Mouse (Mus musculus) MEL (cell line): ENCODE measurements at regions not wholly inside any gene's neighbourhood (a gene's known extent, or its start where the extent isn't known, plus 50 kb on each side); places are given as distances from the start of the nearest gene placed in this dataset.

Source experiments
- DNase-seq: peaks from one replicate; pipeline ENCODE4 v3.0.0; 2011; ENCODE audit warnings: low read depth, low spot score
- H3K27ac ChIP-seq: 2 replicates; pipeline ENCODE4 v1.5.1; 2012; ENCODE audit warnings: low read depth, mild to moderate bottlenecking, control low read depth, low read length, moderate library complexity; ENCODE audit not compliant: control insufficient read depth
- H3K27me3 ChIP-seq, 2 experiments: fragments of 150-350 bp in 1 of 2; sonication (generic) in 1 of 2; 2 replicates each; pipeline ENCODE4 v1.6.1; 2012; ENCODE audit warnings: low read length in 2 of 2, mild to moderate bottlenecking in 2 of 2, improper control_type of control experiment in 1 of 2, moderate library complexity in 1 of 2; ENCODE audit not compliant: insufficient read depth in 2 of 2, control insufficient read depth in 1 of 2
- H3K36me3 ChIP-seq, 2 experiments: 2 replicates each; pipeline ENCODE4 v1.6.1; 2012 to 2014; ENCODE audit warnings: low read length in 2 of 2, improper control_type of control experiment in 1 of 2, inconsistent platforms in 1 of 2, mild to moderate bottlenecking in 1 of 2; ENCODE audit not compliant: insufficient read depth in 2 of 2, control insufficient read depth in 1 of 2
- H3K4me1 ChIP-seq, 2 experiments: fragments of 150-350 bp in 1 of 2; sonication (generic) in 1 of 2; 2 replicates each; pipeline ENCODE4 v1.6.1; 2012; ENCODE audit warnings: low read length in 2 of 2, improper control_type of control experiment in 1 of 2, mild to moderate bottlenecking in 1 of 2; ENCODE audit not compliant: insufficient read depth in 2 of 2, control insufficient read depth in 1 of 2
- H3K4me3 ChIP-seq, 2 experiments: fragments of 150-350 bp in 1 of 2; sonication (generic) in 1 of 2; 2 replicates each; pipeline ENCODE4 v1.5.1; 2012; ENCODE audit warnings: low read depth in 2 of 2, low read length in 2 of 2, mild to moderate bottlenecking in 2 of 2, moderate library complexity in 2 of 2, control low read depth in 1 of 2, improper control_type of control experiment in 1 of 2; ENCODE audit not compliant: control insufficient read depth in 1 of 2, insufficient read depth in 1 of 2
- H3K79me2 ChIP-seq: 2 replicates; pipeline ENCODE4 v1.6.1; 2012; ENCODE audit warnings: mild to moderate bottlenecking, low read length, moderate library complexity; ENCODE audit not compliant: control insufficient read depth, poor library complexity, insufficient read depth
- H3K9ac ChIP-seq: 2 replicates; pipeline ENCODE4 v1.6.1; 2012; ENCODE audit warnings: low read depth, mild to moderate bottlenecking, control low read depth, low read length, moderate library complexity; ENCODE audit not compliant: control insufficient read depth, poor library complexity, severe bottlenecking
- H3K9me3 ChIP-seq: fragments of 150-350 bp; sonication (generic); replicated peaks from 2 replicates; pipeline ENCODE4 v1.6.1; 2012; ENCODE audit warnings: mild to moderate bottlenecking, low read length, improper control_type of control experiment, moderate library complexity; ENCODE audit not compliant: insufficient read depth
- BHLHE40 ChIP-seq: IDR thresholded peaks from 2 replicates; pipeline ENCODE4 v1.6.1; 2012; ENCODE audit warnings: low read depth, mild to moderate bottlenecking, inconsistent platforms, low read length, improper control_type of control experiment, borderline replicate concordance
- E2F4 ChIP-seq: IDR thresholded peaks from 2 replicates; pipeline ENCODE4 v1.6.1; 2011; ENCODE audit warnings: low read depth, low read length, improper control_type of control experiment, borderline replicate concordance
- ELF1 ChIP-seq: IDR thresholded peaks from 2 replicates; pipeline ENCODE4 v1.6.1; 2014; ENCODE audit warnings: low read depth, mild to moderate bottlenecking, inconsistent platforms, low read length, improper control_type of control experiment, moderate library complexity
- GABPA ChIP-seq: IDR thresholded peaks from 2 replicates; pipeline ENCODE4 v1.6.1; 2012; ENCODE audit warnings: low read depth, mild to moderate bottlenecking, inconsistent platforms, low read length, improper control_type of control experiment, moderate library complexity
- GATA1 ChIP-seq: IDR thresholded peaks from 2 replicates; pipeline ENCODE4 v1.6.1; 2011; ENCODE audit warnings: low read depth, low read length, improper control_type of control experiment
- HCFC1 ChIP-seq: IDR thresholded peaks from 2 replicates; pipeline ENCODE4 v1.6.1; 2012; ENCODE audit warnings: low read depth, mild to moderate bottlenecking, inconsistent platforms, low read length, improper control_type of control experiment, moderate library complexity
- JUND ChIP-seq: IDR thresholded peaks from 2 replicates; pipeline ENCODE4 v1.6.1; 2011; ENCODE audit warnings: low read depth, mild to moderate bottlenecking, improper control_type of control experiment, low read length
- KAT2A ChIP-seq: conservative IDR thresholded peaks from 2 replicates; pipeline ENCODE4 v1.6.1; 2012; ENCODE audit warnings: low read depth, low read length, improper control_type of control experiment, inconsistent platforms
- MAFK ChIP-seq: IDR thresholded peaks from 2 replicates; pipeline ENCODE4 v1.6.1; 2011; ENCODE audit warnings: low read depth, mild to moderate bottlenecking, low read length, improper control_type of control experiment, borderline replicate concordance
- MAX ChIP-seq: IDR thresholded peaks from 2 replicates; pipeline ENCODE4 v1.6.1; 2011; ENCODE audit warnings: low read length, improper control_type of control experiment
- MEF2A ChIP-seq: IDR thresholded peaks from 2 replicates; pipeline ENCODE4 v1.6.1; 2014; ENCODE audit warnings: low read depth, mild to moderate bottlenecking, inconsistent platforms, low read length, improper control_type of control experiment; ENCODE audit not compliant: poor library complexity, insufficient replicate concordance, severe bottlenecking; ENCODE audit errors: extremely low read depth
- MYB ChIP-seq: IDR thresholded peaks from 2 replicates; pipeline ENCODE4 v1.6.1; 2011; ENCODE audit warnings: mild to moderate bottlenecking, low read depth, low read length, improper control_type of control experiment
- MYC ChIP-seq: IDR thresholded peaks from 2 replicates; pipeline ENCODE4 v1.6.1; 2011; ENCODE audit warnings: low read depth, mild to moderate bottlenecking, low read length, improper control_type of control experiment, moderate library complexity
- NRF1 ChIP-seq: IDR thresholded peaks from 2 replicates; pipeline ENCODE4 v1.6.1; 2014; ENCODE audit warnings: low read depth, mild to moderate bottlenecking, inconsistent platforms, low read length, improper control_type of control experiment, moderate library complexity; ENCODE audit not compliant: poor library complexity, insufficient read depth, severe bottlenecking
- POLR2A ChIP-seq, 2 experiments: IDR thresholded peaks; 2 replicates each; pipeline ENCODE4 v1.6.1; 2011 to 2012; ENCODE audit warnings: low read length in 2 of 2, mild to moderate bottlenecking in 2 of 2, control low read depth in 1 of 2, improper control_type of control experiment in 1 of 2, low read depth in 1 of 2, moderate library complexity in 1 of 2; ENCODE audit not compliant: control insufficient read depth in 1 of 2, insufficient read depth in 1 of 2, poor library complexity in 1 of 2
- POLR2AphosphoS2 ChIP-seq: IDR thresholded peaks from 2 replicates; pipeline ENCODE4 v1.6.1; 2011; ENCODE audit warnings: low read length, improper control_type of control experiment
- POLR2AphosphoS5 ChIP-seq: IDR thresholded peaks from 2 replicates; pipeline ENCODE4 v1.6.1; 2012; ENCODE audit warnings: low read depth, borderline replicate concordance, mild to moderate bottlenecking, inconsistent platforms, low read length, moderate library complexity, mixed read lengths
- RAD21 ChIP-seq: IDR thresholded peaks from 2 replicates; pipeline ENCODE4 v1.6.1; 2011; ENCODE audit warnings: mild to moderate bottlenecking, low read depth, low read length, improper control_type of control experiment
- RCOR1 ChIP-seq: IDR thresholded peaks from 2 replicates; pipeline ENCODE4 v1.6.1; 2012; ENCODE audit warnings: low read depth, mild to moderate bottlenecking, inconsistent platforms, low read length, improper control_type of control experiment
- SMC3 ChIP-seq: IDR thresholded peaks from 2 replicates; pipeline ENCODE4 v1.6.1; 2011; ENCODE audit warnings: low read depth, low read length, improper control_type of control experiment
- TAL1 ChIP-seq: IDR thresholded peaks from 2 replicates; pipeline ENCODE4 v1.6.1; 2012; ENCODE audit warnings: mild to moderate bottlenecking, inconsistent platforms, low read length, moderate library complexity, mixed read lengths
- TBP ChIP-seq: IDR thresholded peaks from 2 replicates; pipeline ENCODE4 v1.8.0; 2011; ENCODE audit warnings: low read depth, low read length, improper control_type of control experiment
- USF1 ChIP-seq: IDR thresholded peaks from 2 replicates; pipeline ENCODE4 v1.6.1; 2014; ENCODE audit warnings: low read depth, mild to moderate bottlenecking, inconsistent platforms, low read length, improper control_type of control experiment, moderate library complexity
- USF2 ChIP-seq, 2 experiments: IDR thresholded peaks; 2 replicates each; pipeline ENCODE4 v1.6.1; 2011 to 2012; ENCODE audit warnings: improper control_type of control experiment in 2 of 2, low read length in 2 of 2, borderline replicate concordance in 1 of 2, inconsistent platforms in 1 of 2, low read depth in 1 of 2, mild to moderate bottlenecking in 1 of 2; ENCODE audit not compliant: insufficient read depth in 1 of 2
- ZC3H11A ChIP-seq: IDR thresholded peaks from 2 replicates; pipeline ENCODE4 v1.6.1; 2012; ENCODE audit warnings: low read depth, mild to moderate bottlenecking, inconsistent platforms, low read length, improper control_type of control experiment
- ZKSCAN1 ChIP-seq: IDR thresholded peaks from 2 replicates; pipeline ENCODE4 v1.6.1; 2012; ENCODE audit warnings: low read depth, mild to moderate bottlenecking, inconsistent platforms, low read length, improper control_type of control experiment, moderate library complexity
- ZMIZ1 ChIP-seq: IDR thresholded peaks from 2 replicates; pipeline ENCODE4 v1.6.1; 2012; ENCODE audit warnings: low read depth, mild to moderate bottlenecking, inconsistent platforms, low read length, improper control_type of control experiment, moderate library complexity
- ZNF384 ChIP-seq: IDR thresholded peaks from 2 replicates; pipeline ENCODE4 v1.6.1; 2012; ENCODE audit warnings: low read depth, mild to moderate bottlenecking, inconsistent platforms, low read length, improper control_type of control experiment

DNA sequence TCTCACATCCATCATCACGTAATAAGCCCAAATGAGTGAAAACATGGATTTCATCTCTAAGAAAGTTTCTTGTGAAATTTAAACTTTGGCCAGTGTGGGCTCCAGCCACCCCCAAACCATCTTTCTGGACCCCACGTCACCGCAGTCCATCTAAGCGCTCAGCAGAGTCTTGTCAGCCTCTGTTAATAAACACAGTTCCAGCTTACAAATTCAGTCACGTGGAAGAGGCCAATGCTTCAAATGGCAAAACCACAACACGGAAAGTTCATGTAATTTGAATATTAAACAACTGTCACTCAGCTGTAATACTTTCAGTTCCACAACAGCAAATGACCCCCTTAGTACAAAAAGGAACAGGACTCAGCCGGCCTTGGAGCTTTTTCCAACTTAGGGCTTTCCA is 282.0 kb upstream of the Nfe2l3 start:
- Histone ChIP-seq H3K4me1 (no peaks in the 10 kb centered on the region), H3K36me3 (no peaks in the 10 kb centered on the region), H3K4me3 (no peak overlapping the region), H3K9ac (no peak overlapping the region), H3K27me3 (peaks cover 0 to 2% of the 10 kb centered on the region in 2 experiments; a peak in 1 of 4 replicates), H3K27ac (no peak overlapping the region), H3K79me2 (no peaks in the 10 kb centered on the region), H3K9me3 (no peaks in the 10 kb centered on the region)
- DNase-seq: no peak
- no peak for TF ChIP-seq E2F4
- TF ChIP-seq ZMIZ1: no peak
- TF ChIP-seq KAT2A: no peak
- no peak for TF ChIP-seq ZNF384
- no peak for TF ChIP-seq MYB
- TF ChIP-seq GATA1: no peak
- no peak for TF ChIP-seq POLR2AphosphoS5
- no peak for TF ChIP-seq POLR2A (IDR thresholded peaks at IDR 0.05; ENCODE audit: control insufficient read depth in 1 of 2, insufficient read depth in 1 of 2, low read depth in 1 of 2, low read length in 2 of 2, poor library complexity in 1 of 2)
- TF ChIP-seq ELF1: no peak
- TF ChIP-seq ZKSCAN1: no peak
- TF ChIP-seq POLR2AphosphoS2: no peak
- TF ChIP-seq MAFK: no peak
- TF ChIP-seq NRF1: no peak
- TF ChIP-seq SMC3: no peak
- TF ChIP-seq TAL1: no peak

- Histone ChIP-seq H3K9ac (no peak overlapping the region), H3K4me1 (no peaks in the 10 kb centered on the region), H3K79me2 (no peaks in the 10 kb centered on the region), H3K27me3 (peaks cover 0 to 2% of the 10 kb centered on the region in 2 experiments; a peak in 1 of 4 replicates), H3K36me3 (no peaks in the 10 kb centered on the region), H3K27ac (no peak overlapping the region), H3K9me3 (no peaks in the 10 kb centered on the region), H3K4me3 (no peak overlapping the region)
- DNase-seq: no peak
- no peak for TF ChIP-seq RCOR1
- TF ChIP-seq ZC3H11A: no peak
- TF ChIP-seq MEF2A: no peak
- no peak for TF ChIP-seq BHLHE40
- TF ChIP-seq TAL1: no peak
- TF ChIP-seq MYB: no peak
- no peak for TF ChIP-seq JUND
- TF ChIP-seq ZKSCAN1: no peak
- no peak for TF ChIP-seq RAD21
- no peak for TF ChIP-seq MYC
- TF ChIP-seq USF1: no peak
- no peak for TF ChIP-seq USF2 (IDR thresholded peaks at IDR 0.05; ENCODE audit: borderline replicate concordance in 1 of 2, insufficient read depth in 1 of 2, low read depth in 1 of 2, low read length in 2 of 2)
- TF ChIP-seq MAX: no peak
- no peak for TF ChIP-seq GABPA
- no peak for TF ChIP-seq ZNF384
- TF ChIP-seq TBP: no peak
- no peak for TF ChIP-seq HCFC1
Observed at GRCm38 (mm10) chr6:51150916-51151315, 281.6 kb upstream of the Nfe2l3 start.
